Mouse (Mus musculus) forebrain, embryonic 11.5 days (tissue): ENCODE results near the gene Rars. TPM values are rescaled to one million over a fixed set of nuclear protein-coding genes. Genes with fewer than 3 reads are reported as not detected.
"Not testable (repeated sequence)": the region's sequence is repeated elsewhere in the genome, so short reads cannot be mapped to it uniquely, and the experiment has no call there.

Experiments
- ATAC-seq: fragments of 200-750 bp; cut with Nextera tagmentation; replicated peaks from 2 replicates; pipeline ENCODE4 v1.8.0; 2017; ENCODE audit warnings: moderate TSS enrichment; ENCODE audit not compliant: low FRiP score
- DNase-seq: peaks from one replicate; pipeline ENCODE4 v3.0.0-alpha.2; 2017; ENCODE audit warnings: low spot score
- H3K27ac ChIP-seq: fragments of 300-500 bp; sonication (generic); 2 replicates; pipeline ENCODE4 v1.5.1; 2014; ENCODE audit warnings: low read depth, low read length
- H3K27me3 ChIP-seq: fragments of 300-500 bp; sonication (generic); 2 replicates; pipeline ENCODE4 v1.6.1; 2014; ENCODE audit warnings: mild to moderate bottlenecking, low read length, mixed read lengths; ENCODE audit not compliant: control insufficient read depth, insufficient read depth
- H3K36me3 ChIP-seq: fragments of 300-500 bp; sonication (generic); 2 replicates; pipeline ENCODE4 v1.6.1; 2014; ENCODE audit warnings: mild to moderate bottlenecking, low read length, moderate library complexity, mixed read lengths; ENCODE audit not compliant: control insufficient read depth, insufficient read depth
- H3K4me1 ChIP-seq: fragments of 300-500 bp; sonication (generic); replicated peaks from 2 replicates; pipeline ENCODE4 v1.6.1; 2014; ENCODE audit warnings: low read length, mixed read lengths; ENCODE audit not compliant: control insufficient read depth, insufficient read depth
- H3K4me2 ChIP-seq: fragments of 300-500 bp; sonication (generic); 2 replicates; pipeline ENCODE4 v1.6.1; 2014; ENCODE audit warnings: low read depth, mild to moderate bottlenecking, low read length, moderate library complexity, mixed read lengths; ENCODE audit not compliant: severe bottlenecking
- H3K4me3 ChIP-seq: fragments of 300-500 bp; sonication (generic); 2 replicates; pipeline ENCODE4 v1.5.1; 2014; ENCODE audit warnings: low read depth, low read length
- H3K9ac ChIP-seq: fragments of 300-500 bp; sonication (generic); 2 replicates; pipeline ENCODE4 v1.6.1; 2014; ENCODE audit warnings: low read length
- H3K9me3 ChIP-seq: fragments of 300-500 bp; sonication (generic); 2 replicates; pipeline ENCODE4 v1.6.1; 2016; ENCODE audit warnings: low read length, mixed read lengths; ENCODE audit not compliant: control insufficient read depth
- WGBS: fragments of 180-500 bp; shearing (Covaris S2); extraction: QIAGEN DNeasy Blood & Tissue Kit; methylation state at CpG from one replicate; pipeline ENCODE4 v1.1.7; 2014; 5-methylcytosine and 5-hydroxymethylcytosine counted together
- polyA plus RNA-seq: library from polyadenylated mRNA; unstranded; fragments of >200 nt; fragmentation: Nextera tagmentation; extraction: Ambion mirVana; gene quantifications from 2 replicates; pipeline ENCODE4 v1.2.1, GENCODE M21; 2014

The Rars gene
- polyA plus RNA-seq, 1 experiment from 2014 or later = 107 TPM

- H3K27me3 ChIP-seq, H3K4me3 ChIP-seq, H3K27ac ChIP-seq, H3K36me3 ChIP-seq, DNase-seq, ATAC-seq, H3K4me1 ChIP-seq, H3K9ac ChIP-seq, H3K4me2 ChIP-seq, H3K9me3 ChIP-seq: not testable (repeated sequence)
- 85% methylated on average over 4 of the region's 4 CpGs for WGBS
These were observed 8.3 kb upstream of the Rars start for GRCm38 (mm10) chr11:35842560-35842959.

GRCm38 (mm10) chr11:35841738-35842325 is 7.5 kb upstream of the Rars start:
- H3K4me3 ChIP-seq = no peak overlapping the region

GRCm38 (mm10) chr11:35840806-35841205 is 6.5 kb upstream of the Rars start:
- H3K36me3 ChIP-seq, H3K4me1 ChIP-seq, H3K27ac ChIP-seq, ATAC-seq, H3K4me2 ChIP-seq, H3K27me3 ChIP-seq, H3K9ac ChIP-seq, H3K9me3 ChIP-seq, H3K4me3 ChIP-seq, DNase-seq: not testable (repeated sequence)
- 89% methylated on average over 4 of the region's 4 CpGs for WGBS

More at GRCm38 (mm10) chr11:35841738-35842325, 7.5 kb upstream of the Rars start:
- Histone ChIP-seq H3K27me3 (no peaks in the 10 kb centered on the region), H3K9ac (no peak overlapping the region), H3K4me2 (no peak overlapping the region), H3K4me1 (0 out of 2 replicates have a peak, but pooled peaks cover 2% of the 10 kb centered on the region), H3K9me3 (no peaks in the 10 kb centered on the region), H3K36me3 (no peaks in the 10 kb centered on the region), H3K27ac (no peak overlapping the region)
- ATAC-seq = 0 out of 2 replicates have a peak, but pooled peaks have one; percentile 16
- DNase-seq = no peak
- whole genome bisulfite sequencing = 85% methylated on average over 21 of the region's 21 CpGs

GRCm38 (mm10) chr11:35840282-35840681 is 6.0 kb upstream of the Rars start:
- H3K4me2 ChIP-seq = no peak overlapping the region
- H3K4me1 ChIP-seq = 0 out of 2 replicates have a peak, but pooled peaks cover 2% of the 10 kb centered on the region
- no peaks in the 10 kb centered on the region for H3K27me3 ChIP-seq
- ATAC-seq (no peak), DNase-seq (no peak)
- no peaks in the 10 kb centered on the region for H3K36me3 ChIP-seq
- no peaks in the 10 kb centered on the region for H3K9me3 ChIP-seq
- H3K4me3 ChIP-seq = no peak overlapping the region
- H3K27ac ChIP-seq = no peak overlapping the region
- WGBS = 78% methylated on average over 7 of the region's 7 CpGs
- no peak overlapping the region for H3K9ac ChIP-seq

GRCm38 (mm10) chr11:35838345-35839338 is 4.3 kb upstream of the Rars start:
- Histone ChIP-seq H3K4me1 (peaks cover under 1% of the 10 kb centered on the region; the same call in 1 of the 2 replicates), H3K36me3 (no peaks in the 10 kb centered on the region), H3K4me2 (peak overlapping the region; percentile 45), H3K27me3 (no peaks in the 10 kb centered on the region), H3K4me3 (peak overlapping the region; percentile 13; the same call in 1 of the 2 replicates), H3K9me3 (no peaks in the 10 kb centered on the region), H3K27ac (no peak overlapping the region), H3K9ac (peak overlapping the region; percentile 46)
- 34% methylated on average over 28 of the region's 28 CpGs for WGBS
- DNase-seq (peak; percentile 92), ATAC-seq (peak; percentile 85)

GRCm38 (mm10) chr11:35837156-35838126 is 3.1 kb upstream of the Rars start:
- 90% methylated on average over 5 of the region's 5 CpGs for WGBS
- H3K4me2 ChIP-seq = no peak overlapping the region
- no peak overlapping the region for H3K9ac ChIP-seq
- no peaks in the 10 kb centered on the region for H3K9me3 ChIP-seq
- DNase-seq = no peak
- no peak overlapping the region for H3K27ac ChIP-seq
- no peak overlapping the region for H3K4me3 ChIP-seq
- no peaks in the 10 kb centered on the region for H3K27me3 ChIP-seq
- ATAC-seq = no peak
- H3K4me1 ChIP-seq = peaks cover 6% of the 10 kb centered on the region; the same call in 1 of the 2 replicates
- H3K36me3 ChIP-seq = no peaks in the 10 kb centered on the region

GRCm38 (mm10) chr11:35833270-35833669 is 1.0 kb downstream of the Rars start:
- no peak for ATAC-seq
- peaks cover 6% of the 10 kb centered on the region; the same call in 1 of the 2 replicates for H3K4me1 ChIP-seq
- H3K9me3 ChIP-seq = no peaks in the 10 kb centered on the region
- H3K9ac ChIP-seq = peak overlapping the region; percentile 82; the same call in 1 of the 2 replicates
- H3K27me3 ChIP-seq = no peaks in the 10 kb centered on the region
- peak overlapping the region; percentile 88 for H3K4me3 ChIP-seq
- no peaks in the 10 kb centered on the region; the same call in 1 of the 2 replicates for H3K36me3 ChIP-seq
- H3K4me2 ChIP-seq = peak overlapping the region; percentile 73
- no peak for DNase-seq
- H3K27ac ChIP-seq = no peak overlapping the region
- WGBS = 87% methylated on average over 6 of the region's 6 CpGs

GRCm38 (mm10) chr11:35832139-35832538 is 2.2 kb downstream of the Rars start:
- no peak overlapping the region for H3K4me2 ChIP-seq
- WGBS = 86% methylated on average over 4 of the region's 4 CpGs
- peaks cover 6% of the 10 kb centered on the region; the same call in 1 of the 2 replicates for H3K4me1 ChIP-seq
- DNase-seq = no peak
- H3K27me3 ChIP-seq = no peaks in the 10 kb centered on the region
- no peak overlapping the region for H3K27ac ChIP-seq
- no peaks in the 10 kb centered on the region for H3K9me3 ChIP-seq
- no peaks in the 10 kb centered on the region; the same call in 1 of the 2 replicates for H3K36me3 ChIP-seq
- no peak overlapping the region for H3K9ac ChIP-seq
- no peak overlapping the region for H3K4me3 ChIP-seq
- ATAC-seq = no peak
